In genomic region chr11:48525517-48525916, GRCm38 (mm10) we compare ENCODE assay signal across 17 mouse cellular contexts.
"Had no signal": no experiment of that assay in that cellular context is flagged by ENCODE, and none has a peak within 500 bp of the region (broad histone marks: within the 10 kb centered on the region; RNA-seq: fewer than 3 reads in every experiment).

No protein-coding gene starts in this region.

- H3K36me3 ChIP-seq: limb, embryonic 13.5 days; midbrain, embryonic 10.5 days; neural tube, embryonic 13.5 days had no signal

- H3K4me3 ChIP-seq: layer of hippocampus, adult 2 months; limb, embryonic 13.5 days; midbrain, embryonic 10.5 days; neural tube, embryonic 13.5 days had no signal

- DNase-seq: kidney, adult 18-20 months; kidney, postnatal 10 days; kidney, postnatal 4 days; lung, adult 2 months; lung, postnatal 10 days; lung, postnatal 4 days; midbrain, embryonic 14.5 days; retina, postnatal 1 day; right cerebral cortex, postnatal 4 days; spleen, adult 18-20 months; thymus, adult 2 months; thymus, postnatal 25 days had no signal

- H3K4me2 ChIP-seq: limb, embryonic 13.5 days; neural tube, embryonic 13.5 days had no signal

- H3K4me1 ChIP-seq: limb, embryonic 13.5 days; midbrain, embryonic 10.5 days; neural tube, embryonic 13.5 days had no signal

- H3K9me3 ChIP-seq: limb, embryonic 13.5 days; midbrain, embryonic 10.5 days; neural tube, embryonic 13.5 days had no signal

- H3K9ac ChIP-seq: limb, embryonic 13.5 days; liver, embryonic 14.5 days; neural tube, embryonic 13.5 days had no signal

- H3K27me3 ChIP-seq: limb, embryonic 13.5 days; neural tube, embryonic 13.5 days had no signal

- H3K27ac ChIP-seq: layer of hippocampus, adult 2 months; limb, embryonic 13.5 days; liver, embryonic 14.5 days; midbrain, embryonic 10.5 days; neural tube, embryonic 13.5 days had no signal
